Mouse (Mus musculus) thymus, adult 2 months (tissue): ENCODE data around the gene Mrps11.

Source experiments
- CTCF ChIP-seq: fragments of 200-500 bp; IDR thresholded peaks from 2 replicates; pipeline ENCODE4 v1.5.1; 2012; ENCODE audit warnings: mild to moderate bottlenecking, control low read depth, low read length, moderate library complexity, borderline replicate concordance; ENCODE audit not compliant: control insufficient read depth, poor library complexity, insufficient read depth; ENCODE audit errors: extremely low read depth
- POLR2A ChIP-seq: fragments of 200-500 bp; IDR thresholded peaks from 2 replicates; pipeline ENCODE4 v1.6.1; 2012; ENCODE audit warnings: mild to moderate bottlenecking, low read length, control low read depth, moderate library complexity; ENCODE audit not compliant: control insufficient read depth, poor library complexity, insufficient read depth; ENCODE audit errors: extremely low read depth

DNA sequence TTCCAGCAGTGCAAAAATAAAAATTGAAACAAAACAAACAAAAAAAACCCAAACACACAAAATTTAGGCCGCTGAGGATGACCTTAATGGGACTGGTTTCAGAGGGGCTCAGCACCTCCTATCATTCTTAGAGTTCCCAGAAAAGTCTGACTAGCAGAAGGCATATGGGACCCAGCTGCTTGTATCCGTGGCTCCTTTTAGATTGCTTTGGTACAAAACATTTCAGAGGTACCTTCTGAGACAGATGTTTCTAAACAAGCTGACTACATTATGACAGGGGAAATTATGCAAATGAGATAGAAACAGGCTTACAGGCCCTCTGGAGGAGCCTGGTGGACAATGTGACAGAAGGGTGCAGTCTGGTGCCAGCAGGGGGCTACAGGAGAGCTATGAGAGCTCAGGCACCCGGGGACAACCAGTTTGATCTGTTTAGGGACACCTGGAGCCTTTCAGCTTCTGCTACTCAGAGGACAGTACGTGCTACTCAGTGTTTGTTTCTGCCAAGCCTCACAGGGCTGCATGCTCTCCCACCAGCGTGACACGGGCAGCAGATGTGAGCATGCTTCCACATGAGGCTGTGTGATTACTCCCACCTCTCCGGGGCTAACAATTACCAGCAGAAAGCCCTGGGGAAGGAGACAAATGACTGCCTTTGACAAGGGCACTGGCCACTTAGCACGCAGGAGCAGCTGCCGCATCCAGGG is 43.9 kb downstream of the Mrps11 start:
- TF ChIP-seq POLR2A: no peak
- TF ChIP-seq CTCF: no peak
